Mouse (Mus musculus): ENCODE results near the gene Shank1.

Gene Shank1

DNA sequence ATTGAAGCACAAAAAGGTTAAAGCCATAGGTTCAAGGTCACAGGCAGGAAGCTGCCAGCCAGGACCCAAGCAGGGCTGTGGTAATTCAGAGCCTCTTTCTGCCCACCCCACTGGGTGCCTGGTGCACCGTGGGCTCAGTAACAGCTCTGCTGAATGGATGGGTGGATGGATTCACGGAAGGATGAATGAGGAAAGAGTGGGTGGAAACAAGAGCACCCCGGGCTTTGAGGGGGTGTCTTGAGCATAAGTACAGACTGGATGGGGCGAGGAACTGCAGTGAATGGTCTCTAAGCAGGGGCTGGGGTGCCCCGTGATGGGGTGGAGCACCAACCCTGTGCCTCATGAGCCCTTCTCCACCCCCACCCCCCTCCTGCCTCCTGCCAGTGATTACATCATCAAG is 31.7 kb downstream of the Shank1 start:
- DNase-seq = no peak

DNA sequence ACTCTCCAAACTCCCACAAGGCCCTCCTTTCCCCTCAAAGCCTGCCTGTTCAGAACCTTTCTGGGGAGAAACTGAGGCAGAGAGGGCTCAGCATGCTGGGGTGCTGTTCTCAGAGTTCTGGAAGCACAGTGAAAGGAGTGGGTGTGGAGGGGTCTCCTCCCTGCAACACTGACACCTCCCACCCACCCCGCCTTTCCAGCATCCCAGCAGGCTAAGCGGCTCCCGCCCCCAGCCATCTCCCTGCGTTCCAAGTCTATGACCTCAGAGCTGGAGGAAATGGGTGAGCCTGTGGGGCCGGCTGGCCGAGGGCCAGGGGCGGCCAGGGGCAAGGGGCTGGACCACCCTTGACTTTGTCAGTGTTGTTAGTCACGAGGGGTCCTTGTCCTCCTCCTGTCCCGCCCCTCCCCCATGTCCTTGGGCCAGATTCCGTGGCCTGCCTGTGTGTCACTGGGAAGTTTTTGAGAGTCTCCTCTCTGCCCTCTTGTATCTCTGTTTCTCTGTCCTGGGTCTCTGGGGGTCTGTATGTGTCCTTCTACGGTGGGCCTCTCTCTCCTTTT is 33.5 kb downstream of the Shank1 start:
- DNase-seq = peak; percentile 22

DNA sequence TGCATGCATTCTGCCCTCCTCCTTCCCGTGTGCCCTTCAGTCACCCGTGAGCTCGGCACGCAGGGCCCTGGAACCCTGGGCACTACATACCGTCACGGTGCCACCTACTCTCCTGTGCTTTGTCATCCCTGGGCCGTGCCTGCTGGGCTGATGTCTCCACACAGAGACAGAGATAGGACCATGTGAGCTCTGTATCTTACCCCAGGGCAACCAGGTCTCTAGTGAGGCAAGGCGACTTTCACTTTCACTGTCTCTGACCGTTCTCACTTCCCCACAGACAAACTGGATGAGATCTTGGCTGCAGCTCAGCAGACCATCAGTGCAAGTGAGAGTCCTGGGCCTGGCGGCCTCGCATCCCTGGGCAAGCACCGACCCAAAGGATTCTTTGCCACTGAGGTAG is 34.6 kb downstream of the Shank1 start:
- DNase-seq = no peak

DNA sequence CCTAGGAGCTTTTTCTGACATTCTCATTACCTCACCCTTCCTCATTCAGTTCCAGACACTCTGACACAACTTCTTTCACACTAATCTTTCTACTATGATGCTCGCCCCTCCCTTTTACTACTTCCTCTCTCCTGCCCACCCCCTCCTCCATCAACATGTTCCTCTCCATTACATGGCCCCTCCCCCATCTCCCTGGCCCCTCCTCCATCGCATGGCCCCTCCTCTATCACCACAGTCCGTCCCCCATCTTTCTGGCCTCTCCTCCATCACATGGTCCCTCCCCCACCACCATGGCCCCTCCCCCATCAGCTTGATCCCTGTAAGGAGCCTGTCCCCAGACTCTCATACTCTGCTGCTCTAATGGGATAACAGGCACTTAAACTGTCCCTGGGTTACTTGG is 39.0 kb downstream of the Shank1 start:
- DNase-seq = no peak

DNA sequence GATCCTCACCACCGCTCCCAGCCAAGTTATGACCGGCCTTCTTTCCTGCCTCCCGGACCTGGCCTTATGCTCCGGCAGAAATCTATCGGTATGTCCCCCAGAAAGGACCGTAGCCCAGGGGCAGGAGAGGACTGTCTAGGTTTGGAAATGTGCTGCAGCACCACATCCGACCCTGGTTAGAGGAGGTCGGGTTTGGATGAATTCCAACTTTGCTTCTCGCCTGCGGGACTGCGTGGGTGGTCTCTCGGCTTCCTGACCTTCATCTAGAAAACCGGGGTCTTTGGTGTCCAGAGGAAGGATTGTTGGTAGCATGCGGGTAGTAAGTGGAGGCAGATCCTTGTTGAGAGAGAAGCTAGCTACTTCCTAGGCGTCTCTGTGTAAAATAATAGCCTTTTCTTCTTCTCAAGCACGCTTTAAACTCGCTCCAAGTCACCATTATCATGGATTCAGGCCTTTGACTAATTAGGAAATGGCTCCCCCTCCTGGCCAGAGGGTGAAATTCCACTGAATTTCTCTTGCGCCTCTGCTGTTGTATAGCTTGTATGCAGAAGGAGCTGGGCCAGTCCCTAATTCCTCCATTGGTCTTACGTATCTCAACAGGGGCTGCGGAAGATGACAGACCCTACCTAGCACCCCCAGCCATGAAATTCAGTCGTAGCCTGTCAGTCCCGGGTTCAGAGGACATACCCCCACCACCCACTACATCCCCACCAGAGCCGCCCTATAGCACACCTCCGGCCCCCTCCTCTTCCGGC is 41.1 kb downstream of the Shank1 start:
- peak; percentile 88 for DNase-seq

DNA sequence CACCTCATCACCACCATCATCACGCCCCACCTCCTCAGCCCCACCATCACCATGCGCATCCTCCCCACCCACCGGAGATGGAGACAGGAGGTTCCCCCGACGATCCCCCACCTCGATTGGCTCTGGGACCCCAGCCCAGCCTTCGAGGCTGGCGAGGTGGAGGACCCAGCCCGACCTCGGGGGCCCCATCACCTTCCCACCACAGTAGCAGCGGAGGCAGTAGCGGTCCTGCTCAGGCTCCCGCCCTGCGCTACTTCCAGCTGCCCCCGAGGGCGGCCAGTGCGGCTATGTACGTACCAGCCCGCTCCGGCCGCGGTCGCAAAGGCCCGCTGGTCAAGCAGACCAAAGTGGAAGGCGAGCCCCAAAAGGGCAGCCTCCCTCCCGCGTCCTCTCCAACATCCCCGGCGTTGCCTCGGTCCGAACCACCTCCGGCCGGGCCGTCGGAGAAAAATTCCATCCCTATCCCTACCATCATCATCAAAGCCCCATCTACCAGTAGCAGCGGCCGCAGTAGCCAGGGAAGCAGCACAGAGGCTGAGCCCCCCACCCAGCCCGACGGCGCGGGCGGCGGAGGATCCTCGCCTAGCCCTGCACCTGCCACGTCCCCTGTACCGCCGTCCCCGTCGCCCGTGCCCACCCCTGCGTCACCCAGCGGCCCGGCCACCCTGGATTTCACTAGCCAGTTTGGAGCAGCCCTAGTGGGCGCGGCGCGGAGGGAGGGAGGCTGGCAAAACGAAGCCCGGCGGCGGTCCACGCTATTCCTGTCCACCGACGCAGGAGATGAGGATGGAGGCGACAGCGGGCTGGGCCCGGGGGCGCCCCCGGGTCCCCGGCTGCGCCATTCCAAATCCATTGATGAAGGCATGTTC is 42.1 kb downstream of the Shank1 start:
- DNase-seq = no peak

DNA sequence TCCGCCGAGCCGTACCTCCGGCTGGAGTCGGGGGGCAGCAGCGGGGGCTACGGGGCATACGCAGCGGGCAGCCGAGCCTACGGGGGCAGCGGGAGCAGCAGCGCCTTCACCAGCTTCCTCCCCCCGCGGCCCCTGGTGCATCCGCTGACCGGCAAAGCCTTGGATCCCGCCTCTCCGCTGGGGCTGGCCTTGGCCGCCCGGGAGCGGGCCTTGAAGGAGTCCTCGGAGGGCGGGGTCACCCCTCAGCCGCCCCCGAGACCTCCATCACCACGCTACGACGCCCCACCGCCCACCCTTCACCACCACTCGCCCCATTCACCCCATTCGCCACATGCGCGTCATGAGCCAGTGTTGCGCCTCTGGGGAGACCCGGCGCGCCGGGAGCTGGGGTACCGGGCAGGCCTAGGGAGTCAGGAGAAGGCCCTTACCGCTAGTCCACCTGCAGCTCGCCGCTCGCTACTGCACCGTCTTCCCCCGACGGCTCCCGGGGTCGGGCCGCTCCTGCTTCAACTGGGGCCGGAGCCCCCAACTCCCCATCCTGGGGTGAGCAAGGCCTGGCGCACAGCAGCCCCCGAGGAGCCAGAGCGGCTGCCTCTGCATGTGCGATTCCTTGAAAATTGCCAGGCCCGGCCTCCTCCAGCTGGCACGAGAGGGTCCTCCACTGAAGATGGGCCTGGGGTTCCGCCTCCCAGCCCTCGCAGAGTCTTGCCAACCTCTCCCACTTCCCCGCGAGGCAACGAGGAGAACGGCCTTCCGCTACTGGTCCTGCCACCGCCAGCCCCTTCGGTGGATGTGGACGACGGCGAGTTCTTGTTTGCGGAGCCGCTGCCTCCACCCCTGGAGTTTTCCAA is 42.9 kb downstream of the Shank1 start:
- DNase-seq = peak; percentile 22

DNA sequence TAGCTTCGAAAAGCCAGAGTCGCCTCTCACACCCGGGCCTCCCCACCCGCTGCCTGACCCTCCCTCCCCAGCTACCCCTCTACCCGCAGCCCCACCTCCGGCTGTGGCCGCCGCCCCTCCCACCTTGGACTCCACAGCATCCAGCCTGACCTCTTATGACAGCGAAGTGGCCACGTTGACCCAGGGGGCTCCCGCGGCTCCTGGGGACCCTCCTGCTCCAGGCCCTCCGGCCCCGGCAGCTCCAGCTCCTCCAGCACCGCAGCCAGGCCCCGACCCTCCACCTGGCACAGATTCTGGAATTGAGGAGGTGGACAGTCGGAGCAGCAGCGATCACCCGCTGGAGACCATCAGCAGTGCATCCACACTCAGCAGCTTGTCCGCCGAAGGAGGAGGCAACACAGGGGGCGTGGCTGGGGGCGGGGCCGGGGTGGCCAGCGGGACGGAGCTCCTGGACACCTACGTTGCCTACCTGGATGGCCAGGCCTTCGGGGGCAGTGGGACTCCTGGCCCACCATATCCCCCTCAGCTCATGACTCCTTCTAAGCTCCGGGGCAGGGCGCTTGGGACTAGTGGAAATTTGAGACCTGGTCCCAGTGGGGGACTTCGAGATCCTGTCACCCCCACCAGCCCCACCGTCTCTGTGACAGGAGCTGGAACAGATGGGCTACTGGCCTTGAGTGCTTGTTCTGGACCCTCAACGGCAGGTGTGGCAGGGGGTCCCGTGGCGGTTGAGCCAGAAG is 43.7 kb downstream of the Shank1 start:
- peak; percentile 47 for DNase-seq

DNA sequence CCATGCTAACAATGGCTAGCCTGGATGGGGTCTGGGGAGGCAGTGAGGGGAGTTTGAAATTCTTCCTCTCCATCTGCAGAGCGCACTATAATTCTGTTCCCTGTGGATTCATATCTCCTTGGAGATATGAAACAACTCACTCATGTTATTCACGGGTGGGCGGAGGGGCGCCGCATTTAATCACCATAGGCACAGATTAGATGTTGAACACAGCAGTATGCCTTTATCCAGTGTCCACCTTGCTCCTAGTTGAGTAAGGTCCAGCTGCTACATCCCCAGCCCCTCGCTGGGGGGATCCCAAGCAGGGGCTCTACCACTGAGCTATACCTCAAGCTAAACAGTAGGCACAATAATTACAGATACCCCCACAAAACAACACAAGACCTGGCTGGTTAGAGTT is 45.4 kb downstream of the Shank1 start:
- no peak for DNase-seq

DNA sequence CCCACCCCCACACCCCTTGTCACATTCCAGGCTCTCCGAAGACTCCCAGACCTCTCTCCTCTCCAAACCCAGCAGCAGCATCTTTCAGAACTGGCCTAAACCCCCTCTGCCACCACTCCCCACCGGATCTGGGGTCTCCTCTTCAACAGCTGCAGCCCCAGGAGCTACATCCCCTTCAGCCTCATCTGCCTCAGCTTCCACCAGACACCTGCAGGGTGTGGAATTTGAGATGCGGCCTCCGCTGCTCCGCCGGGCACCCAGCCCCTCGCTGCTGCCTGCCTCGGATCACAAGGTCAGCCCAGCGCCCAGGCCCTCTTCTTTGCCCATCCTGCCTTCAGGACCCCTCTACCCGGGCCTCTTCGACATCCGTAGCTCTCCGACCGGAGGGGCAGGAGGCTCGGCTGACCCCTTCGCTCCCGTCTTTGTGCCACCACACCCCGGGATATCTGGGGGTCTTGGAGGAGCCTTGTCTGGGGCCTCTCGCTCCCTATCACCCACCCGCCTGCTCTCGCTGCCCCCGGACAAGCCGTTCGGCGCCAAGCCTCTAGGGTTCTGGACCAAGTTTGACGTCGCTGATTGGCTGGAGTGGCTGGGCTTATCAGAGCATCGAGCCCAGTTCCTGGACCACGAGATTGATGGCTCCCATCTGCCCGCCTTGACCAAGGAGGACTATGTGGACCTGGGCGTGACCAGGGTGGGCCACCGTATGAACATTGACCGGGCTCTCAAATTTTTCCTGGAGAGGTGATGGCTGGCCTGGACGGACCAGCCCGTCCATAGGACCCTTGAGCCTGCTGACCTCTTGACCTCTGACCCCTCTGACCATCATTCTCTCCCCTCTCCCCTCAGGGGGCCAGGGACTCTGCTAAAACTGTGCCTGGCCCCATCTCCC is 46.8 kb downstream of the Shank1 start:
- peak; percentile 53 for DNase-seq

DNA sequence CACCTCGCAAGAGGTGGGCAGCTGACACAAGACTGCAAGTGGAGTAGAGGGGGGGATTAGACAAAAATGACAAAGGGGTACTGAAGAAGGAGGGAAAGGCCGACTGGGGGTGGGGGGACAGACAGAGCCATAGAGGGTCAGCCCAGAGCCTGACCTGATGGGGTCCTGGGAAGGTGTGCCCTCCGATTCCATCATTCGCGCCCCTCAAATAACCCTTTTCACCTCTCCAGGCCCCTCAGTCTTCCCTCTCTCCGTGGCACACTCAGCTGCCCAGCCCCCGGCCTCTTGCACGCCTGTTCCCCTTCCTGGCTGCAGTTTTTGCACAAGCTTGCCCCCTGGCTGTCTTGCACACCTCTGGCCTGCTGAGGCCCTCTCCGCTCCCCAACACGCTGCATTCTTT is 47.5 kb downstream of the Shank1 start:
- DNase-seq = peak; percentile 37

DNA sequence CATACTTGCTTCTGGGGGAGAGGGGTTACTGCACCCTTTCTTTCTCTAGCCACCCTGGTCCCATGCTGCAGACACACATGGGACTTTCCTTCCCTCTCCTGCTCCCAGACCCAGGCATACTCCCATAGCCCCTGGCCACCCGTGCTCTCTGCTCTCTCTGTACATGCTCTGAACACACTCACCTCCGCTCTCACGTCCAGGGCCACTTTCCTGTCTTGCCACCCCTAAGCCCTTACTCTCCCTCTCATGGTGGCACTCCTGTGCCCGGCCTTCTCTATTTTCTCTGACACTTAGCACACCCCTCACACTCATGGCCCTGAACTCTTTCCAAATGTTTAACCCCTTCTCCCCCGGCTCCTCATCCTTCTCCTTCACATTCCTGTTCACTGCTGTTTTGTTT is 48.0 kb downstream of the Shank1 start:
- no peak for DNase-seq

DNA sequence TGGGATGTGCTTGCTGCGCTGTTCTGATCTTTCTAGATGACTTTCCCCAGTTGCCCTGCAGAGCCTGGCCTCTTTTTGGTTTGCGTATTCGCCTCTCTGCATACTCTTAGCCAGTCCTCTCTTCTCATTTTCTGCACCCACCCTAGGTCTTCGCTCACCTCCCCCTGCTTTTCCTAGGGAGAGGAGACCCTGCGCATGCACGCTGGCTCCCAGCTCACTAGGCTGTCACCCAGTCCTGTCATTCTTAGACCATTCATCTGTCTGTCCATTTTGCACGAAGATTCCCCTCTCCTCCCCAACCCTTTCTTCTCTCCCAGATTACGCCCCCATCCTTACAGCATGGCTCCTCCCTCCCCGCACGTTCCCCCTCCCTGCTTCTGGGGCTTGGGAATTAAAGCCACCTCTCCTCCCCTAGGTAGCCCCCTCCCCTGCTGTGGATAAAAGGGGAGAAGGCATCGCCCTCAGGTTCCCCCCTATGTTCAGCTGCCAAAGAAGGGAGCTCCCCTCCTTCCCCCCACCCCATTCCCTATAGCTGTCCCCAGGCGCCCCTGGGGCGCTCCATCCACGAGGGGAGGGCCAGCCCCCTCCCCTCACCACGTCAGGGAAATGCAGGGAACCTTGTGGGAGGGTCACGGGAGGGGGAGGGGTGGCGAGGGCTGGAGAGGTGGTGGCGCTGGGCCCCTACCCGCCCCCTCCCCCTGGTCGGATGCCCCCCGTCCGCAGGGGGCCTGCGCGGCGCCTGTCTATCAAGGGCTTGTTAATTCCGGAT is 49.0 kb downstream of the Shank1 start:
- peak; percentile 64 for DNase-seq

DNA sequence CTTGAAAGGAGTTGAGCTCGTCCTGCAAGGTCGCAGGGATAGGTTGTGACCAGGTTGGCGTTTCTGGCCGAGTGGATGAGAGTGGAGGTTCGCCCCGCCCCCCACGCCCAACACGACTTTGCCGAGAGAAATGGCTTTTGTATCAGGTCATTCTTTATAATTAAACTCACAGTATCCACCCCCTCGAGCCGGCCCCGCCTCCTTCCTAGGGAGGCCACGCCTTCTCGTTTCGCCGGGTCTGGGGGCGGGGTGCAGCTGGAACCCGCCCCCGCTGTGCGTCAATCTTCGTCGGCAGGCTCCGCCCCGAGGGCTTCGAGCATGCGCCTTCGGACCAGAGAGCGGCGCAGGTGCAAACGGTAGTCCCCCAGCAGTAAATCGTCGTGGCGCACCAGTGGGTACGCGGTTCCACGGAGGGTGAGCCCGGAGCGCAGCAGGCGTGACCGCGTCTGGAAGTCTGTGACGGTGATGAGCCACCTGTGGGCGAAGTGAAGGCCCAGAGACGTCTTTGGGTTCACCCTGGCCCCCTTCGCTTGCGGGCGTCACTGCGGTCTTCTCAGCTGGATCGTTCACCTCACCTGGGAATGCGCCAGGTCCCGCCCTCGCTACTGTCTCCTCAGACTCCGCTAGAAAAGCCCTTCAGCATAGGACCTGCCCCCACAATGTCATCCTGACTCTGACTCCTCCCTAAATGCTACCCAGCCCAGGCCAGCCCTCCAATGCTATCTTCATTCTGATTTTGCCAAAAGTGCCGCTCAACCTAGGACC is 50.0 kb downstream of the Shank1 start:
- DNase-seq = peak; percentile 95

DNA sequence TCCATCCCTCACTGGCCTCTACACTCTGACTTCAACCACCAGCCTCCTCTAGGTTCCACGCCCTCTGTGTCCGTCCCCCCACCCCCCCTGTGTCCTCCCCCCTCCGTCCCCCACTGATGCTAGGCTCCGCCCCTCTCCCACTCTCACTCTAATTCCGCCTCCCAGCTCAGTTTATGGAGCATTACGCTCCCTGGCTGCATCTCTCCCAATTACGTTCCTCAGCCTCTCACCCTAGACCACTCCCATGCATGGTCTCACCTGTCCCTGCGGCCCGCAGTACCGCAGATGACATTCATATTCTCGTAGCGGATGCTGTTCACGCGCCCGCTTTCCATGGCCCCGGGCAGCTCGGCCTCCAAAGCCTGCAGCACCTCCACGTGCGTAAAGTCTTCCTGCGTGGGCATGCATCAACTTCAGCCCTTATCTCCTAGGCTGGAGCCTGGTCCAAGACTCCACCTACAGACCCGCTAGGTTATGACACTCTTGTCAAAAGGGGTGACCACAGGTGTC is 50.8 kb downstream of the Shank1 start:
- DNase-seq = no peak

DNA sequence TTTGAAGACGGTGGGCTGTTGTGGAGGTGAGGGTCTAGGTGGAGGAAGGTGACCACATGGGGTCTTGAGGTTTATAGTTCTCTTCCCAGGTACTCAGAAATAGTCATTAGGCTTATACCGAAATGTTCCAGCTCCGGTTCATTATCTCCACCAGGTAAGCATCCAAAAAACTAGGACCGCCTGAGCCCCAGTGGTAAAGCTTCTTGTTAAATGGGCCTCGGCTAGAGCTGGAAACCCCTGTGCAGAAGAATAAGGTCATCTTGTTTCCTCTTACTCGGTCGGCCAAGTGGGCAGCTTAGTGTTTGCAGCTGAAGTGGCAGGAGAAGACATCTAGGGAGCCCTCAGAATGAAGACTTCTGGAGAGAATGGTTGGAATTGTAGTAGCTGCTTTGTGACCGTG is 62.6 kb downstream of the Shank1 start:
- DNase-seq = no peak

DNA sequence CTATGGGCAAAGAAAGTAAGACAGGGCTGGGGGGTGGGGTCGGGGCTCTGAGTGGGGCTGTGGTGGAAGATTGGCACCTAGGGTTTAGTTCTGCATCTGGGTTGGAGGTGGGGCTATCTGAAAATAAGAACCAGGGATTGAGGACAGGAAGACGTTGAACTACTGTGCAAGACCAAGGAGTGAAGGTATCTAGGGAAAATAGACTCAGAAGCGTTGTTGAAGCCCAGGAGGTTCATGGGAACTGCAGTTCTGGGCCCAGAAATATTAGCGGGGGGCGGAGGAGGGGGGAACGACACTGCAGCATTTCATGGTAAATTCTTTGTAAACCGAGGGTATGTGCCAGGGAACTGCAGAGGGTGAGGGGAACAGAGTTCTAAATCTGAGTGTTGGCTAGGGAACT is 63.4 kb downstream of the Shank1 start:
- no peak for DNase-seq

DNA sequence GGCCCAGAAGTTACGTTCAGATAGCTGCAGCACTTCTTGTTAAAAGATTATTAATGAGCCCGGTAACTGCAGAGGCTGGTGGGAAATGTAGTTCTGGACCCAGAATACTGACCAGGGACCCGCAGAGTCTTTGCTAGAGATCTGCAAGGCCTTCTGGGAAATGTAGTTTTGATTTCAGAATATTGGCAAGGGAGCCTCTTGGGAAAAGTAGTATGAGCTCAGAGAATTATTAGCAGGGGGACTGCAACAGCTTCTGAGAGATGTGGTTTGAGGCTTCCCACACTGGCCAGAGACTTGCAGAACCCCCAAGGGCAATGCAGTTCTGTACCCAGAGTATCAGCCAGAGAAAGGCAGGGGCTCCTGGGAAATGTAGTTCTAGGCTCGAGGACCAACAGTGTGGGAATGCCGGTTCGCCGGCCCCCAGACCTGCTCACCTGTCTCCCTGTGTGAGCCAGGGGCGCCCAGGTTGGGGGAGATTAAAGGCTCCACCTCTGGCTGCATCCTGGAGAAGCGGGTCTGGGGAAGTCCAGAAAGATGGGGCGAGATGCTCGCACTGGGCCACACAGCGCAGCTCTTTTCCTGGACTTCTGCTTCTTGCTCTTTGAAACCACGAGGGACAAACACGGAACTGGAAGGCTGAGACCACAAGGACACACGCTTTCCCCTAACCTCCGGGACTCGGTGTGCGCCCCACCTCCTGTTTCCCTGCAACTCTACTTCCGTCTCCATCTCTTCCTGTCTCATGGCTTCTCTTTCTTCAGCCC is 64.0 kb downstream of the Shank1 start:
- DNase-seq = peak; percentile 92

DNA sequence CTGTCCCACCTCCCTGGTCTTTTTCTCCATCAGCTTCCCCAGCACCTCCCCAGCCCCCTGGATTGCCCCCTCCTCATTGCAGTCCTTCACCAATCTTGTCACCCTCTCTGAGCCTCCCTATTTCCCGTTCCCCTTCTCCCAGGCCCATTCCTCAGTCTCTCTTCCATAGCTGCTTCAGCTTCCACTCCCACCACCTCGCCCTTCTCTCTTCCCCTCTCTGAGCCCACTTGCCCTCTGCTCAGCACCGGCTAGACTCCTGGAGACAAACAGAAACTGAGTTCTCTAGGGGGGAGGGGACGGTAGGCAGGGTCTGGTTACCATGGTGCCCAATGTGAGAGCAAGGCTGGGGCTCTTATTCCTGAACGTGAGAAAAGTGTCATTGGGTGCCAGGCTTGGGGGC is 64.7 kb downstream of the Shank1 start:
- peak; percentile 73 for DNase-seq

Data from embryo, embryonic 11 days (tissue).